Mouse (Mus musculus) hindbrain, embryonic 16.5 days (tissue): Measurements from ENCODE around the gene Acd. TPM values are rescaled to one million over a fixed set of nuclear protein-coding genes. Genes with fewer than 3 reads are reported as not detected.
A peak's percentile ranks its signal among the peaks of the same experiment; 100 is the strongest.

Experiments used
- ATAC-seq: fragments of 200-750 bp; cut with Nextera tagmentation; 2 replicates; pipeline ENCODE4 v1.8.0; 2017; ENCODE audit warnings: moderate TSS enrichment, moderate library complexity
- H3K27ac ChIP-seq: fragments of 300-500 bp; sonication (generic); 2 replicates; pipeline ENCODE4 v1.5.1; 2014; ENCODE audit warnings: low read depth, mild to moderate bottlenecking, control low read depth, low read length, moderate library complexity
- H3K27me3 ChIP-seq: fragments of 300-500 bp; sonication (generic); replicated peaks from 2 replicates; pipeline ENCODE4 v1.6.1; 2014; ENCODE audit warnings: low read length; ENCODE audit not compliant: control insufficient read depth, insufficient read depth
- H3K36me3 ChIP-seq: fragments of 300-500 bp; sonication (generic); 2 replicates; pipeline ENCODE4 v1.6.1; 2014; ENCODE audit warnings: mild to moderate bottlenecking, low read length, moderate library complexity, mixed read lengths; ENCODE audit not compliant: control insufficient read depth, insufficient read depth
- H3K4me1 ChIP-seq: fragments of 300-500 bp; sonication (generic); 2 replicates; pipeline ENCODE4 v1.6.1; 2014; ENCODE audit warnings: low read depth, low read length; ENCODE audit not compliant: control insufficient read depth, insufficient read depth
- H3K4me2 ChIP-seq: fragments of 300-500 bp; sonication (generic); 2 replicates; pipeline ENCODE4 v1.6.1; 2014; ENCODE audit warnings: mild to moderate bottlenecking, low read length, control low read depth, moderate library complexity
- H3K4me3 ChIP-seq: fragments of 300-500 bp; sonication (generic); 2 replicates; pipeline ENCODE4 v1.5.1; 2014; ENCODE audit warnings: mild to moderate bottlenecking, low read length, control low read depth, moderate library complexity
- H3K9ac ChIP-seq: fragments of 300-500 bp; sonication (generic); 2 replicates; pipeline ENCODE4 v1.6.1; 2014; ENCODE audit warnings: low read depth, mild to moderate bottlenecking, control low read depth, low read length, moderate library complexity
- H3K9me3 ChIP-seq: fragments of 300-500 bp; sonication (generic); 2 replicates; pipeline ENCODE4 v1.6.1; 2014; ENCODE audit warnings: mild to moderate bottlenecking, low read length, moderate library complexity; ENCODE audit not compliant: control insufficient read depth
- WGBS: fragments of 180-500 bp; shearing (Covaris S2); extraction: QIAGEN DNeasy Blood & Tissue Kit; methylation state at CpG from one replicate; pipeline ENCODE4 v1.1.7; 2014; 5-methylcytosine and 5-hydroxymethylcytosine counted together
- polyA plus RNA-seq: library from polyadenylated mRNA; unstranded; fragments of >200 nt; fragmentation: Nextera tagmentation; extraction: Ambion mirVana; gene quantifications from 2 replicates; pipeline ENCODE4 v1.2.1, GENCODE M21; 2015

The Acd gene
- polyA plus RNA-seq, 1 experiment from 2014 or later = 91.7 TPM

DNA sequence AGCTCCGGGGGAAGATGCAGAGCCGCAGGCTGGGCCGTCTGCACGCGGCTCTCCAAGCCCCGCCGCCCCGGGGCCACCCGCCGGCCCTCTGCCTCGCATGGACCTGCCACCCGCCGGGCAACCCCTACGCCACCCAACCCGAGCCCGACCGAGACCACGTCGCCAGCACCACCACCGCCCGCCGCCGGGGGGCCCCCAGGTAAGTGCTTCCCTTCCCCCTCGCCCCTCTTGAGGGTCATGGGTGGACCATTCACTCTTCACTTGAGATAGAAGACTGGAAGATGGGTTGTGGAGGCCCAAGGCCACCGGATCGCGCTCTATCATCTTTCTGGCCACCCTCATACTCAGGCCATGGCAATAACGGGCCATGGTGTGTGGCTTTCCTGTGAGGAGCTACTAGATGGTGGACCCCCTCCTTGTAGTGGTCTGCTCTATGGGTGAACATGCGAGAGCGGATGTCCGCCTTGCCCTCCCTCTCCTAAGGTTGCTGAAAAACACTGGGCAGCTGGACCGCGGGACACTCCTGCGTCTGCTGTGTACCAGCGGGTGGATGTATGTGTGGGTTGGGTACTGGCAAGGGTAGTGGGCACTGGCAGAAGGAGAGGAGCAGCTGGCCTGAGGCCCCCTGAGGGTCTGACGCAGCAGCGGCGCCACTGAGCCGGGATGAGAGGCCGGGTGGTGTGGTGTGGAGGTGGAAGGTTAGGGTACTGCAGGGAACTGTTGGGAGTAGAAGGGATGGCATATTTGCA lies 6.7 kb downstream of the Acd start:
- peaks cover 9% of the 10 kb centered on the region for H3K4me1 ChIP-seq
- H3K4me2 ChIP-seq = peak overlapping the region; percentile 72
- H3K4me3 ChIP-seq = peak overlapping the region; percentile 60
- peaks cover 23% of the 10 kb centered on the region for H3K36me3 ChIP-seq
- H3K27me3 ChIP-seq = no peaks in the 10 kb centered on the region
- peak overlapping the region; percentile 85 for H3K27ac ChIP-seq
- peak; percentile 53 for ATAC-seq
- peak overlapping the region; percentile 82 for H3K9ac ChIP-seq
- H3K9me3 ChIP-seq = no peaks in the 10 kb centered on the region
- 6% methylated on average over 27 of the region's 40 CpGs for WGBS

DNA sequence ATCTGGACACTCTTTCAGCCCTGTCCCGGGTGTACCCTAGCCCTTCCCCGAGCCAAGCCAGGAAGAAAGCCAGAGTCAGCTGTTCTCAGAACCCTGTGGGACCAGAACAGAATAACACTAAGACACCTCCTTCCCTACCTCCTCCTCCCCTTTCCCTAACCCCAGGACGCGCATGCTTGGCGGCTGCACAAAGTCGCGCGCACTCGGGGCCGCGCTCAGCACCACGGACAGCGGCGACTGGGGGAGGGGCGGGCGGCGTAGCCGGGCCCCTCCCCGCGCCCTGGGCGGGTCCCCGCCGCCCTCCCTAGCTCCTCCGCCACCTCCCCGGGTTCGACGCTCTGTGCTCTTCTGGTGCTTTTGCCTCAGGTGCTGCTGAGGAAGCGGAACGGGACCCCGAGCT lies 7.3 kb downstream of the Acd start:
- no peaks in the 10 kb centered on the region for H3K27me3 ChIP-seq
- peak overlapping the region; percentile 72 for H3K4me2 ChIP-seq
- H3K4me1 ChIP-seq = peaks cover 9% of the 10 kb centered on the region
- H3K27ac ChIP-seq = peak overlapping the region; percentile 85
- peak overlapping the region; percentile 60 for H3K4me3 ChIP-seq
- peaks cover 21% of the 10 kb centered on the region for H3K36me3 ChIP-seq
- WGBS = 1% methylated on average over 28 of the region's 30 CpGs
- H3K9me3 ChIP-seq = no peaks in the 10 kb centered on the region
- peak overlapping the region; percentile 82 for H3K9ac ChIP-seq
- peak; percentile 72 for ATAC-seq

DNA sequence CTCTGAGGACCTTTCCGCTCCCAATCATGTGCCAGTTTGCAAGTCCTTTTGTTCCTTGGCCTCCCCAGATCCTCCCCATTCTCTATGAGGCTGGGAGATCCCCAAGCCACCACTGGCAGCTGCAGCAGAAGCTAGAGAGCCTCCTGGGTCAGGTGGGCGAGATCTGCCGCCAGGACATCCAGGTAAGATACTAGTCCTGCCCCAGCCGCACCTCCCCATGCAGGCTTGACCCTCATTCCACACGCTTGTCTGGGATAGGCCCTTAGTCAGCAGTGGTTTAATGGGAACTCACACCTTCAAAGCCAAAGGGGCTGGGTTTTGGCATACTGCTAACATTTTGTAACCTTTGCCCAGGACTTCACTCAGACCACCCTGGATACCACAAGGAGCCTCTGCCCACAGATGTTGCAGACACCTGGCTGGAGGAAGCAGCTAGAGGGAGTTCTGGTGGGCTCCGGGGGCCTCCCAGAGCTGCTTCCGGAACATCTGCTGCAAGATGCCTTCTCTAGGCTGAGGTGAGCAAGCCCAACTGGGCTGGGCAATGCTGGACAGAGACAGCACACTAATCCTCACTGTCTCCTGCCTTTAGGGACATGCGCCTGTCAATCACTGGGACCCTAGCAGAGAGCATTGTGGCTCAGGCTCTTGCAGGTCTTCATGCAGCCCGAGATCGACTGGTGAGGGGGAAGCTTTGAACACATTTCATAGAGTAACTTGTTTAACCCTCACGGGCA lies 8.3 kb downstream of the Acd start:
- Histone ChIP-seq H3K4me1 (peaks cover 9% of the 10 kb centered on the region), H3K36me3 (peaks cover 10% of the 10 kb centered on the region), H3K9ac (no peak overlapping the region), H3K9me3 (no peaks in the 10 kb centered on the region), H3K27ac (no peak overlapping the region), H3K4me3 (no peak overlapping the region), H3K4me2 (no peak overlapping the region), H3K27me3 (no peaks in the 10 kb centered on the region)
- 96% methylated on average over 11 of the region's 11 CpGs for WGBS
- ATAC-seq = no peak

DNA sequence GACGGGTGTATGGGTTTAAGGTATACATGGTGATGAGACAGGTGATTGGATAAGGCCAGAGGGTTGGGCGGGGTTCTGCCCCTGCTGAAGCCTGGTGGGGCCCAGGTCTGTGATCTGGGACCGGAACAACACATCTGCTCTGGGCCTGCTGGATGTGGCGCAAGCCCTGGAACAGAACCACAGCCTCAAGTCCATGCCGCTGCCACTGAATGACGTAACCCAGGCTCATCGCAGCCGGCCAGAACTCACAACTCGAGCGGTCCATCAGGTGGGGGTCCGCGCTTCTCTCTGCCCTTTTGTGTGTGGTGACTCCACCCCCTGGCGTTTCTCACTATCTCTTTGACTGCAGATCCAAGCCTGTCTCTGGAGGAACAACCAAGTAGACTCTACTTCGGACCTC lies 9.9 kb downstream of the Acd start:
- no peak overlapping the region for H3K4me3 ChIP-seq
- H3K4me2 ChIP-seq = no peak overlapping the region
- no peak for ATAC-seq
- no peaks in the 10 kb centered on the region for H3K27me3 ChIP-seq
- no peak overlapping the region for H3K9ac ChIP-seq
- no peaks in the 10 kb centered on the region for H3K9me3 ChIP-seq
- H3K27ac ChIP-seq = no peak overlapping the region
- 89% methylated on average over 14 of the region's 14 CpGs for WGBS
- peaks cover 3% of the 10 kb centered on the region; the same call in 1 of the 2 replicates for H3K36me3 ChIP-seq
- peaks cover 7% of the 10 kb centered on the region for H3K4me1 ChIP-seq

DNA sequence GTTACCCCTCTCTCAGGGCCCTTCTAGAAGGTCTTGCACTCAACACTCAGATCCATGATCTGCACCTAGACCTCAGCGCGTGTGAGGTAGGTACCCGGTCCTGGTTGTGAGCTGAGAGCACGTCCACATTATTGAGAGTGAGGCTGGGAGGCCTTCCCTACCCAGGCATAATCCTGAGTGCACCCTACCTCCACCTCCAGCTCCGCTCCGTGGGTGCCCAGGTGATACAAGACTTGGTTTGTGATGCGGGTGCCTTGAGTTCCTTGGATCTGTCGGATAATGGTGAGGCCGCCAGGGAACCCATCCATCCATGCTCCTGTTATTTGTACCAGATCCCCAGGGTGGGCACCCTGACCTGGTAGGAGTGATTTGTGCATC lies 10.9 kb downstream of the Acd start:
- ATAC-seq = no peak

DNA sequence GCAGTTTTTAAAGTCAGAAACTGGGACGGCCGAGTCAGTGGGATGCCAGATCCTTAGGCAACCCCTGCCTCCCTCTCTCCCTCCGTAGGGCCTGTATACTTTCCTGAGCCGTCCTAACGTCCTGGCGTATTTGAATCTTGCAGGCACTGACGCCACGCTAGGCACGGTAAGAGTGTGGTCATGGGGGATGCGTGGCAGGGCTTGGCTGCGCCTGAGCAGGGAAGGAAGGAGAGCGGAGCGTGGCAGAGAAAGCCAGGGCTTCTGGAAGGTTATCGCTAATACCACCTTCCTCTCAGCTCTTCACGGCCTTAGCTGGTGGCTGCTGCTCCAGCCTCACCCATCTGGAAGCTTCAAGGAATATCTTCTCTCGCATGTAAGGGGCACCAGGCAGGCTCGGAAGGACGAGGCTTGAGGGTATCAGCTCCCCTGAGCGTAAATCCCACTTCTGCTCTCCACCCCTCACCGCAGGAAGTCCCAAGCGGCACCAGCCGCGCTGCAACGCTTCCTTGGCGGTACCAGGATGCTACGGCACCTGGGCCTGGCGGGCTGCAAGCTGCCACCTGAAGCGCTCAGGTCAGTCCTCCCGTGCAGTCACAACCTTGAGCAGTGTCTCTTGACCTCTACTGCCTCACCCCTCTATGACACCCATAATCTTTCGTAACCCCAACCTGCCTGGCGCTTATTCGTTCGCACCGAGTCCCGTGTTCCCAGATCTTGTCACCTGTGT lies 11.5 kb downstream of the Acd start:
- no peaks in the 10 kb centered on the region for H3K27me3 ChIP-seq
- H3K4me2 ChIP-seq = no peak overlapping the region
- no peak overlapping the region for H3K4me3 ChIP-seq
- H3K9ac ChIP-seq = no peak overlapping the region
- no peak for ATAC-seq
- H3K27ac ChIP-seq = no peak overlapping the region
- 57% methylated on average over 35 of the region's 35 CpGs for WGBS
- H3K36me3 ChIP-seq = no peaks in the 10 kb centered on the region
- H3K4me1 ChIP-seq = no peaks in the 10 kb centered on the region
- H3K9me3 ChIP-seq = no peaks in the 10 kb centered on the region

More for the DNA sequence above, 10.9 kb downstream of the Acd start:
- Histone ChIP-seq H3K27ac (no peak overlapping the region), H3K36me3 (no peaks in the 10 kb centered on the region), H3K4me2 (no peak overlapping the region), H3K27me3 (no peaks in the 10 kb centered on the region), H3K9ac (no peak overlapping the region), H3K9me3 (no peaks in the 10 kb centered on the region), H3K4me3 (no peak overlapping the region), H3K4me1 (peaks cover under 1% of the 10 kb centered on the region; the same call in 1 of the 2 replicates)
- 86% methylated on average over 9 of the region's 9 CpGs for WGBS

DNA sequence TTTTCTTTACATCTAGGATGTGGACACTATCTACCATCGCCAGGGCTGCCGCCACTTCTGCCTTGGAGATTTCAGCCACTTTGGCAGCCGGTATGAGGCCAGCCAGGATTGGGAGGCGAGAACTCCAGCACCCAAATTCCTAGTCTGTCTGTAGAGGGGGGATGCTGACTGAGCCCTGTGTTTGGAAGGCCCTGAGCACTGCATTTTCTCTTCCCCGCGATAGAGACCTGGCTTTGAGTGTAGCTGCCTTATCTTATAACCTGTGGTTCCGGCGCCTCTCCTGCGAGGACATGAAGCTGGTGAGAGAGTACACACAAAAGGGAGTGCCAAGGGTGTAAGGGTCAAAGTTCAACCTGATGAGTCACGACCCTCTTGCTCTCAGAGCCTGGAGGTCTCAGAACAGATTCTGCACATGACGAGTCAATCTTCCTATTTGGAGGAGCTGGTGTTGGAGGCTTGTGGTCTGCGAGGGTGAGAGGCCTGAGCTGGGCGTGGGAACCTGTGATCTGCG lies 12.6 kb downstream of the Acd start:
- Histone ChIP-seq H3K4me2 (no peak overlapping the region), H3K4me3 (no peak overlapping the region), H3K4me1 (no peaks in the 10 kb centered on the region), H3K36me3 (peaks cover 5% of the 10 kb centered on the region; the same call in 1 of the 2 replicates), H3K27ac (no peak overlapping the region), H3K27me3 (no peaks in the 10 kb centered on the region), H3K9ac (no peak overlapping the region), H3K9me3 (no peaks in the 10 kb centered on the region)
- ATAC-seq = no peak
- 72% methylated on average over 14 of the region's 14 CpGs for WGBS

DNA sequence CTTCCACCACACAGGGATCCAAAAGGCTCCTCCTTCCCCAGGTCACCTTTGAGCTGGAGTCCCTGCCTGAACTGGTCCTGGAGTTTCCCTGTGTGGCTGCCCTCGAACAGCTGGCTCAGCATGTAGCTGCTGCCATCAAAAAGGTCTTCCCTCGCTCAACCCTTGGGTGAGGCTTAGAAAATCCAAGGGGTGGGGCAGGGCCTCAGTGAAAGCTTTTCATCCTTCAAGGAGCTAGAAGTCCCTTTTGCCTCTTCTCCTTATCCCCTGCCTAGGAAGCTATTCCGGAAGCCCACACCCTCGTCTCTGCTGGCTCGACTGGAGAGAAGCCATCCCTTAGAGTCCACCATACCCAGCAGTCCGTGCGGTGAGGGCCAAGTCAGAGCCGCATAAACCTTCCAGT lies 13.4 kb downstream of the Acd start:
- Histone ChIP-seq H3K4me1 (no peaks in the 10 kb centered on the region), H3K27me3 (no peaks in the 10 kb centered on the region), H3K9me3 (no peaks in the 10 kb centered on the region), H3K27ac (no peak overlapping the region), H3K9ac (no peak overlapping the region), H3K4me2 (no peak overlapping the region), H3K36me3 (peaks cover 8% of the 10 kb centered on the region; the same call in 1 of the 2 replicates), H3K4me3 (no peak overlapping the region)
- WGBS = 68% methylated on average over 8 of the region's 8 CpGs
- ATAC-seq = no peak

DNA sequence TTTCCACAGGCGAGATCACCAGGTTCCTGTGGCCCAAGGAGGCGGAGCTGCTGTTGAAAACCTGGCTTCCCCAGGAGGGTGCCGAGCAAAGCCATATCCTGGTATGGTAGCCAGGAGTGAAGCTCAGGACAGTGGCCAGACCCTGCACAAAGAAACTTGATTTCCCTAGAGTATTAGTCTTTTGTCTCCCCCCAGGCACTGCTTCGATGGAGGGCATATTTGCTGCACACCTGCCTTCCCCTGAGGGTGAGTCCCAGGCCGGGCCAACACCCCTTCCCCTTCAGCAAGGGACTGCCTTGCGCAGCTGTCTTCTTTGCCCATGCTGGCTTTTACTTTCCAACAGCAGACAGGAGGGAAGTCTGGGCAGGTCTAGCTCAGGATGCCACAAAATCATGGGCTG lies 14.4 kb downstream of the Acd start:
- H3K4me1 ChIP-seq = no peaks in the 10 kb centered on the region
- no peaks in the 10 kb centered on the region for H3K9me3 ChIP-seq
- H3K9ac ChIP-seq = no peak overlapping the region
- H3K27ac ChIP-seq = no peak overlapping the region
- H3K4me3 ChIP-seq = no peak overlapping the region
- 0 out of 2 replicates have a peak, but pooled peaks have one; percentile 16 for ATAC-seq
- H3K27me3 ChIP-seq = no peaks in the 10 kb centered on the region
- no peak overlapping the region for H3K4me2 ChIP-seq
- 63% methylated on average over 6 of the region's 6 CpGs for WGBS
- peaks cover 8% of the 10 kb centered on the region; the same call in 1 of the 2 replicates for H3K36me3 ChIP-seq
